Mouse (Mus musculus): ENCODE measurements around the gene Mtfmt. TPM values are rescaled to one million over a fixed set of nuclear protein-coding genes. Genes with fewer than 3 reads are reported as not detected.

The Mtfmt gene
- polyA plus RNA-seq (2015; fragmentation: Nextera tagmentation; extraction: Ambion mirVana), result 11.8 and 15.9 TPM in 2 replicates

DNA sequence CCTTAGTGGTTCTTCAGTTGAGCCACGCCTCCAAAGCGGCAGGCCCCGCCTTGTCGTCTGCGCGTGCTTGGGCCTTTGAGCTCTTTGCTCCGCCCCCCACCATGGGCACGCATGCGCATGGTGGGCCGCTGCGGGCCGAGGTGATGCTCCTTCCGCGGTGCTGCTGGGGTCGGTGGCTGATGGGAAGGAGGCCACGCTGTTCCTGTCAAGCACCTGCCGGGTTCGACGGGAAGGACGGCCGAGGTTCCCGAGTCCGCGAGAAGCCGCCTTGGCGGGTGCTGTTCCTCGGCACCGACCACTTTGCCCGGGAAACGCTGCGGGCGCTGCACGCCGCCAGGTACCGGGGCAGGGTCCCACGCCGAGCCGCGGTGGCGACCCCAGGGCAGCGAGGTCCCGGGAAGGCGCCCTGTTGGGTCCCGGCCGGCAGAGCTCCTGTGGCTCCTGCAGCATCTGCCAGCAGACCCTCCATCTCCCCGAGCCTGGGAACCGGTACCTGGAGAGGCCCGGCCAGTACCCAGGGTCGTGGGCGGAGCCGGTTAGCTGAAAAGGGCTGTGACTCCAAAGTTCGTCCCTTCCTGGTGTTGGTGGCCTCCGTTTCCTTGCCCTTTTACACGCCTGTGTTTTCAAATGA, at the start of gene Mtfmt:
Gene Mtfmt (plus strand): TSS at position 112 of the 631 bp plus-strand sequence.
- H3K4me2 ChIP-seq, result peak within 1 kb of the TSS; percentile 72
- H3K36me3 ChIP-seq, result peaks cover 27% of the 10 kb centered on the region
- ATAC-seq (ENCODE audit: extremely low read depth, insufficient number of reproducible peaks, low FRiP score, low TSS enrichment), result peak; percentile 91
- under 1% methylated on average over 54 of the region's 54 CpGs for WGBS
- H3K27me3 ChIP-seq (replicated peaks), result no peaks in the 10 kb centered on the region
- peak within 1 kb of the TSS; percentile 91 for H3K9ac ChIP-seq
- peaks cover 8% of the 10 kb centered on the region for H3K4me1 ChIP-seq
- H3K27ac ChIP-seq (replicated peaks), result peak within 1 kb of the TSS; percentile 32; the same call in 1 of the 2 replicates
- peak within 1 kb of the TSS; percentile 88 for H3K4me3 ChIP-seq
- no peaks in the 10 kb centered on the region for H3K9me3 ChIP-seq

GRCm38 (mm10) chr9:65386373-65387140, 49.0 kb upstream of the Mtfmt start:
- 37% methylated on average over 8 of the region's 8 CpGs for WGBS
- no peak overlapping the region for H3K4me2 ChIP-seq
- peaks cover 14% of the 10 kb centered on the region for H3K4me1 ChIP-seq

DNA sequence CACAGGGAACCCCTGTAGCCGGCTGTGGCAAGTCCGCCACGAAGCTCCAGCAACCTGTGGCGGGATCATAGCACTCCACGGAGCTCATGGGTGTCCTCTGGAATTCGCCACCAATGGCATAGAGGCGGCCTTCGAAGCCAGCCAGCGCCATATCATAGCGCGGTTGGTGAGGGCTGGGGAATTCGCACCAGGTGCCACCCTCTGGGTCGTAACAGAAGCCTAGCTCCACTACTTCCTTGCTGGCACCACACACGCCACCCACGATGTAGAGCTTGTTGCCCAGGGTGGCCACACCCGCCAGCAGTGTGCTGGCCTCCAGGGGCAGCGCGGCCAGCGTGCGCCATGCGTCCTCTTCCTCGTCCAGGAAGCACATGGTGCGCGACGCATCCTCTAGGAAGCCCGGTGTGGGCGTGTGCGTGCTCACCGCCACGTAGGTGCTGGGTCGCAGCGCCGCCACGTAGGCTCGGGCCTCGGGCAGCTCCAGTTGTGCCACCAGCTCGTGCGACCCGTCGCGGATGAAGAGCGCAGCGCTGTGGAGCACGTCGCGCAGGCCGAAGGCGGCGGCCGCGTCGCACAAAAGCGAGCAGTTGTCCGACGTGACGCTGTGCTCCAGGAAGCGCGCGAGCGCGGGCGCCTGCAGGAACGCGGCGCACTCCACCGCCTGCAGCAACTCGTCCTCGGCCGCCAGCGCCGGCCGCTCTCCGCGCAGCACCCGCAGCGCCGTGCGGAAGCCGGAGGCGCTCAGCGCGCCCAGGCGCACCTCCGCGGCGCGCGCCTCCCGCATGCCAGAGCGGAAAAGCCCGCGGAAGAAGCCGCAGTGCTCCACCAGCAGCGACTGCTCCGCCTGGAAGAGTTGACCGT, 44.6 kb upstream of the Mtfmt start:
- peak overlapping the region; percentile 56 for H3K4me3 ChIP-seq
- peaks cover 43% of the 10 kb centered on the region for H3K27me3 ChIP-seq (replicated peaks)
- peak overlapping the region; percentile 77 for H3K4me2 ChIP-seq
- no peak for ATAC-seq (ENCODE audit: extremely low read depth, insufficient number of reproducible peaks, low FRiP score, low TSS enrichment)
- H3K36me3 ChIP-seq, result no peaks in the 10 kb centered on the region
- H3K9ac ChIP-seq, result peak overlapping the region; percentile 75
- H3K4me1 ChIP-seq, result peaks cover 22% of the 10 kb centered on the region
- H3K27ac ChIP-seq (replicated peaks), result no peak overlapping the region
- 14% methylated on average over 96 of the region's 96 CpGs for WGBS
- H3K9me3 ChIP-seq, result no peaks in the 10 kb centered on the region

More at GRCm38 (mm10) chr9:65386373-65387140, 49.0 kb upstream of the Mtfmt start:
- ATAC-seq (ENCODE audit: extremely low read depth, insufficient number of reproducible peaks, low FRiP score, low TSS enrichment), result no peak
- H3K36me3 ChIP-seq, result no peaks in the 10 kb centered on the region
- H3K27ac ChIP-seq (replicated peaks), result no peak overlapping the region
- no peaks in the 10 kb centered on the region for H3K9me3 ChIP-seq
- no peak overlapping the region for H3K9ac ChIP-seq
- peaks cover 30% of the 10 kb centered on the region for H3K27me3 ChIP-seq (replicated peaks)
- H3K4me3 ChIP-seq, result no peak overlapping the region

DNA sequence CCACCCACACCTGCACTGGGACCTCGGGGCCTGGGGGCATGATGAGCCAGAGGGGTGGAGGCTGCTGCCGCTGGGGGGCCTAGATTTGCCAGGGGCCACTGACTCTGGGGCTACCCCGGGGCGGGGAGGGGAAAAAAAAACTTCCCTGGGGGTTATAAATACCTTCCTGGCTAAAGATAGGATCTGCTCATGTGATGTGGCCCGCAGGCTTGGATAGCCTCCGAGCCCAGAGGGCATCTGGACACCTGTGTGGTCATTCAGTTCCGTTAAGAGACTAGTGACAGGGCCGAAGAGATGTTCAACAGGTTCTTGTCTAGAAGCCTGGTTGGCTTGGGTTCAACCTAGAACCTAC, 44.0 kb upstream of the Mtfmt start, which contains the start of gene Kbtbd13:
Gene Kbtbd13 (minus strand): TSS at position 40 of the 352 bp plus-strand sequence.
- Histone ChIP-seq H3K27me3 (replicated peaks) (peaks cover 43% of the 10 kb centered on the region), H3K9ac (peak within 1 kb of the TSS; percentile 75), H3K4me3 (peak within 1 kb of the TSS; percentile 56), H3K9me3 (no peaks in the 10 kb centered on the region), H3K27ac (replicated peaks) (no peak within 1 kb of the TSS), H3K36me3 (no peaks in the 10 kb centered on the region), H3K4me2 (peak within 1 kb of the TSS; percentile 77), H3K4me1 (peaks cover 22% of the 10 kb centered on the region)
- ATAC-seq (ENCODE audit: extremely low read depth, insufficient number of reproducible peaks, low FRiP score, low TSS enrichment), result no peak
- 23% methylated on average over 8 of the region's 8 CpGs for WGBS

GRCm38 (mm10) chr9:65392638-65393364, 42.8 kb upstream of the Mtfmt start:
- no peak overlapping the region for H3K27ac ChIP-seq (replicated peaks)
- no peaks in the 10 kb centered on the region for H3K36me3 ChIP-seq
- H3K4me3 ChIP-seq, result no peak overlapping the region
- peaks cover 47% of the 10 kb centered on the region for H3K27me3 ChIP-seq (replicated peaks)
- H3K9me3 ChIP-seq, result no peaks in the 10 kb centered on the region
- no peak overlapping the region for H3K4me2 ChIP-seq
- 22% methylated on average over 6 of the region's 6 CpGs for WGBS
- H3K4me1 ChIP-seq, result peaks cover 22% of the 10 kb centered on the region
- H3K9ac ChIP-seq, result no peak overlapping the region
- ATAC-seq (ENCODE audit: extremely low read depth, insufficient number of reproducible peaks, low FRiP score, low TSS enrichment), result no peak

DNA sequence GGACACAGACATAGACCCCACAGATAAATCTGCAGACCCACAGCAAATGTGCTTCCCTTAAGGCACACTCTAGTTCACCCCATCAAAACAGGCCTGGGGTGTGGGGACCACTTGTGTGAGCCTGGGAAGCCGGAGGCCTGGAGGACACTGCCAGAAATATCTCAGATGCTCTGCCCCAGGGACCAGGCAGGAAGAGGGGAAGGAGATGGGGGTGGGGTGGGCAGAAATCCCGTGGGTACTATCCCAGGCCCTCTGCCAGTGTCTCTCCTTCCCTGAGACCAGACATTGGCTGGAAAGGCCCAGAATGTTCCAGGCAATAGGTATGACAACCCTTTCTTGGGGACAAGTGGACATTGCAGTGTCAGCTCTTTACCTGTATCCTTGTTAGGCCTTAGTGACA, 42.0 kb upstream of the Mtfmt start:
- H3K4me1 ChIP-seq, result peaks cover 23% of the 10 kb centered on the region
- peaks cover 48% of the 10 kb centered on the region for H3K27me3 ChIP-seq (replicated peaks)
- no peak overlapping the region for H3K9ac ChIP-seq
- no peak overlapping the region for H3K4me2 ChIP-seq
- H3K27ac ChIP-seq (replicated peaks), result no peak overlapping the region
- WGBS, result 29% methylated on average over 2 of the region's 2 CpGs
- no peaks in the 10 kb centered on the region for H3K9me3 ChIP-seq
- no peak overlapping the region for H3K4me3 ChIP-seq
- no peak for ATAC-seq (ENCODE audit: extremely low read depth, insufficient number of reproducible peaks, low FRiP score, low TSS enrichment)
- no peaks in the 10 kb centered on the region for H3K36me3 ChIP-seq

GRCm38 (mm10) chr9:65394360-65394759, 41.2 kb upstream of the Mtfmt start:
- Histone ChIP-seq H3K4me3 (no peak overlapping the region), H3K4me2 (no peak overlapping the region), H3K9ac (no peak overlapping the region), H3K4me1 (peaks cover 29% of the 10 kb centered on the region), H3K27me3 (replicated peaks) (peaks cover 48% of the 10 kb centered on the region), H3K27ac (replicated peaks) (no peak overlapping the region), H3K36me3 (no peaks in the 10 kb centered on the region), H3K9me3 (no peaks in the 10 kb centered on the region)
- WGBS, result 67% methylated on average over 2 of the region's 2 CpGs
- ATAC-seq (ENCODE audit: extremely low read depth, insufficient number of reproducible peaks, low FRiP score, low TSS enrichment), result no peak

DNA sequence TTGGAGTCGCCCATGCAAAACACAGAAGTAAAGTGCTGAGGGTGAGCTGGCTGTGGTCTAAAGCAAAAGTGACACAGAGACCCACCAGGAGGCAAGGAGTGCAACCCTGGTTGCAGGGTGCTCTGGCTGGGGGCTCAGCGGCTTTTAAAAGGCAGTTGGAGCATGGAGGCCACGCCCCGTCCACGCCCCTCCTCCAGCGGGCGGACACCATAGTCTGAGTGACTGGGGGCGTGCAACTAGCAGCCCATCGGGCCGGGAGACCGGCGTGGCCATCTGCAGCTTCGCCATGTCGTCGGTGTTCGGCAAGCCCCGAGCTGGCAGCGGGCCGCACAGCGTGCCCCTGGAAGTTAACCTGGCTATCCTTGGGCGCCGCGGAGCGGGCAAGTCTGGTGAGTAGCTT, 37.3 kb upstream of the Mtfmt start, which contains the start of gene Rasl12:
Gene Rasl12 (plus strand): TSS at position 228 of the 400 bp plus-strand sequence.
- Histone ChIP-seq H3K36me3 (no peaks in the 10 kb centered on the region), H3K4me3 (peak within 1 kb of the TSS; percentile 58), H3K4me2 (peak within 1 kb of the TSS; percentile 78), H3K27ac (replicated peaks) (no peak within 1 kb of the TSS), H3K9me3 (no peaks in the 10 kb centered on the region), H3K9ac (peak within 1 kb of the TSS; percentile 78), H3K27me3 (replicated peaks) (peaks cover 21% of the 10 kb centered on the region; the same call in 1 of the 2 replicates), H3K4me1 (peaks cover 13% of the 10 kb centered on the region)
- WGBS, result under 1% methylated on average over 24 of the region's 24 CpGs
- ATAC-seq (ENCODE audit: extremely low read depth, insufficient number of reproducible peaks, low FRiP score, low TSS enrichment), result no peak; the same call in 1 of the 2 replicates

GRCm38 (mm10) chr9:65399934-65400333, 35.6 kb upstream of the Mtfmt start:
- Histone ChIP-seq H3K36me3 (no peaks in the 10 kb centered on the region), H3K4me1 (peaks cover 20% of the 10 kb centered on the region), H3K27ac (replicated peaks) (no peak overlapping the region), H3K4me2 (no peak overlapping the region), H3K4me3 (no peak overlapping the region), H3K9ac (no peak overlapping the region), H3K9me3 (no peaks in the 10 kb centered on the region), H3K27me3 (replicated peaks) (peaks cover 21% of the 10 kb centered on the region; the same call in 1 of the 2 replicates)
- 78% methylated on average over 6 of the region's 6 CpGs for WGBS
- ATAC-seq (ENCODE audit: extremely low read depth, insufficient number of reproducible peaks, low FRiP score, low TSS enrichment), result no peak

GRCm38 (mm10) chr9:65404331-65405183, 31.0 kb upstream of the Mtfmt start:
- no peaks in the 10 kb centered on the region for H3K36me3 ChIP-seq
- H3K9ac ChIP-seq, result 0 out of 2 replicates have a peak overlapping the region, but pooled peaks have one; percentile 28
- H3K9me3 ChIP-seq, result no peaks in the 10 kb centered on the region
- WGBS, result 46% methylated on average over 15 of the region's 15 CpGs
- peak overlapping the region; percentile 58 for H3K4me2 ChIP-seq
- peaks cover 14% of the 10 kb centered on the region for H3K4me1 ChIP-seq
- H3K27me3 ChIP-seq (replicated peaks), result 0 out of 2 replicates have a peak, but pooled peaks cover 8% of the 10 kb centered on the region
- no peak for ATAC-seq (ENCODE audit: extremely low read depth, insufficient number of reproducible peaks, low FRiP score, low TSS enrichment)
- H3K4me3 ChIP-seq, result no peak overlapping the region; the same call in 1 of the 2 replicates
- peak overlapping the region; percentile 37; the same call in 1 of the 2 replicates for H3K27ac ChIP-seq (replicated peaks)

All from heart, embryonic 13.5 days (tissue).